Mouse (Mus musculus): ENCODE data around the gene Igsf10. TPM values are rescaled to one million over a fixed set of nuclear protein-coding genes. Genes with fewer than 3 reads are reported as not detected.
A peak's percentile ranks its signal among the peaks of the same experiment; 100 is the strongest.
"Not testable (repeated sequence)": the region's sequence is repeated elsewhere in the genome, so short reads cannot be mapped to it uniquely, and the experiment has no call there.

The Igsf10 gene
- polyA plus RNA-seq (2012; rRNA removed) = 0.50 and 0.51 TPM in 2 replicates

- Histone ChIP-seq H3K27me3 (ENCODE audit: control insufficient read depth, insufficient read depth, low read length) (no peaks in the 10 kb centered on the region), H3K4me1 (replicated peaks; ENCODE audit: control insufficient read depth, insufficient read depth, low read length) (0 out of 2 replicates have a peak, but pooled peaks cover 4% of the 10 kb centered on the region), H3K27ac (ENCODE audit: control insufficient read depth, insufficient read depth, low read length) (no peak within 1 kb of the TSS), H3K4me3 (ENCODE audit: control insufficient read depth, insufficient read depth, low read length) (peak within 1 kb of the TSS; percentile 49), H3K36me3 (ENCODE audit: control insufficient read depth, insufficient read depth, low read length) (no peaks in the 10 kb centered on the region)
- DNase-seq = peak; percentile 30
- TF ChIP-seq CTCF (IDR thresholded peaks at IDR 0.05; ENCODE audit: borderline replicate concordance, control insufficient read depth, extremely low read depth, insufficient read depth, low read length, poor library complexity) (no peak), POLR2A (IDR thresholded peaks at IDR 0.05; ENCODE audit: control insufficient read depth, extremely low read depth, insufficient read depth, low read length, poor library complexity) (no peak)
- 9% methylated on average over 22 of the region's 23 CpGs for WGBS
Observed at GRCm38 (mm10) chr3:59344065-59344905, at the start of gene Igsf10. Gene Igsf10, minus strand, starts transcription at chr3:59344394.

GRCm38 (mm10) chr3:59385553-59385952 lies 41.4 kb upstream of the Igsf10 start:
- Histone ChIP-seq H3K4me3 (ENCODE audit: control insufficient read depth, insufficient read depth, low read length) (no peak overlapping the region), H3K36me3 (ENCODE audit: control insufficient read depth, insufficient read depth, low read length) (no peaks in the 10 kb centered on the region), H3K4me1 (replicated peaks; ENCODE audit: control insufficient read depth, insufficient read depth, low read length) (no peaks in the 10 kb centered on the region), H3K27ac (ENCODE audit: control insufficient read depth, insufficient read depth, low read length) (no peak overlapping the region), H3K27me3 (ENCODE audit: control insufficient read depth, insufficient read depth, low read length) (no peaks in the 10 kb centered on the region)
- 89% methylated on average over 1 of the region's 1 CpGs for WGBS
- no peak for DNase-seq
- TF ChIP-seq CTCF (IDR thresholded peaks at IDR 0.05; ENCODE audit: borderline replicate concordance, control insufficient read depth, extremely low read depth, insufficient read depth, low read length, poor library complexity) (no peak), POLR2A (IDR thresholded peaks at IDR 0.05; ENCODE audit: control insufficient read depth, extremely low read depth, insufficient read depth, low read length, poor library complexity) (no peak)

- 96% methylated on average over 3 of the region's 3 CpGs for WGBS
- TF ChIP-seq POLR2A (IDR thresholded peaks at IDR 0.05; ENCODE audit: control insufficient read depth, extremely low read depth, insufficient read depth, low read length, poor library complexity) (no peak), CTCF (IDR thresholded peaks at IDR 0.05; ENCODE audit: borderline replicate concordance, control insufficient read depth, extremely low read depth, insufficient read depth, low read length, poor library complexity) (no peak)
- H3K27me3 ChIP-seq (ENCODE audit: control insufficient read depth, insufficient read depth, low read length) = no peaks in the 10 kb centered on the region
- H3K4me3 ChIP-seq (ENCODE audit: control insufficient read depth, insufficient read depth, low read length) = no peak overlapping the region
- DNase-seq = no peak
- no peak overlapping the region for H3K27ac ChIP-seq (ENCODE audit: control insufficient read depth, insufficient read depth, low read length)
- H3K36me3 ChIP-seq (ENCODE audit: control insufficient read depth, insufficient read depth, low read length) = no peaks in the 10 kb centered on the region
- H3K4me1 ChIP-seq (replicated peaks; ENCODE audit: control insufficient read depth, insufficient read depth, low read length) = no peaks in the 10 kb centered on the region
Observed at GRCm38 (mm10) chr3:59385000-59385399, 40.8 kb upstream of the Igsf10 start.

GRCm38 (mm10) chr3:59384321-59384720 lies 40.1 kb upstream of the Igsf10 start:
- no peaks in the 10 kb centered on the region for H3K27me3 ChIP-seq (ENCODE audit: control insufficient read depth, insufficient read depth, low read length)
- TF ChIP-seq POLR2A (IDR thresholded peaks at IDR 0.05; ENCODE audit: control insufficient read depth, extremely low read depth, insufficient read depth, low read length, poor library complexity) (no peak), CTCF (IDR thresholded peaks at IDR 0.05; ENCODE audit: borderline replicate concordance, control insufficient read depth, extremely low read depth, insufficient read depth, low read length, poor library complexity) (no peak)
- 90% methylated on average over 2 of the region's 2 CpGs for WGBS
- no peaks in the 10 kb centered on the region for H3K4me1 ChIP-seq (replicated peaks; ENCODE audit: control insufficient read depth, insufficient read depth, low read length)
- no peak overlapping the region for H3K4me3 ChIP-seq (ENCODE audit: control insufficient read depth, insufficient read depth, low read length)
- no peak overlapping the region for H3K27ac ChIP-seq (ENCODE audit: control insufficient read depth, insufficient read depth, low read length)
- DNase-seq = no peak
- no peaks in the 10 kb centered on the region for H3K36me3 ChIP-seq (ENCODE audit: control insufficient read depth, insufficient read depth, low read length)

GRCm38 (mm10) chr3:59378791-59379190 lies 34.6 kb upstream of the Igsf10 start:
- DNase-seq; H3K27ac ChIP-seq (ENCODE audit: control insufficient read depth, insufficient read depth, low read length); H3K4me1 ChIP-seq (replicated peaks; ENCODE audit: control insufficient read depth, insufficient read depth, low read length); H3K4me3 ChIP-seq (ENCODE audit: control insufficient read depth, insufficient read depth, low read length); H3K27me3 ChIP-seq (ENCODE audit: control insufficient read depth, insufficient read depth, low read length); H3K36me3 ChIP-seq (ENCODE audit: control insufficient read depth, insufficient read depth, low read length): not testable (repeated sequence)
- 97% methylated on average over 1 of the region's 1 CpGs for WGBS

GRCm38 (mm10) chr3:59361895-59362294 lies 17.7 kb upstream of the Igsf10 start:
- no peaks in the 10 kb centered on the region for H3K27me3 ChIP-seq (ENCODE audit: control insufficient read depth, insufficient read depth, low read length)
- H3K27ac ChIP-seq (ENCODE audit: control insufficient read depth, insufficient read depth, low read length) = no peak overlapping the region
- DNase-seq = no peak
- H3K4me1 ChIP-seq (replicated peaks; ENCODE audit: control insufficient read depth, insufficient read depth, low read length) = no peaks in the 10 kb centered on the region
- H3K4me3 ChIP-seq (ENCODE audit: control insufficient read depth, insufficient read depth, low read length) = no peak overlapping the region
- WGBS = 96% methylated on average over 1 of the region's 1 CpGs
- TF ChIP-seq POLR2A (IDR thresholded peaks at IDR 0.05; ENCODE audit: control insufficient read depth, extremely low read depth, insufficient read depth, low read length, poor library complexity) (no peak), CTCF (IDR thresholded peaks at IDR 0.05; ENCODE audit: borderline replicate concordance, control insufficient read depth, extremely low read depth, insufficient read depth, low read length, poor library complexity) (no peak)
- H3K36me3 ChIP-seq (ENCODE audit: control insufficient read depth, insufficient read depth, low read length) = no peaks in the 10 kb centered on the region

- no peak for DNase-seq
- Histone ChIP-seq H3K36me3 (ENCODE audit: control insufficient read depth, insufficient read depth, low read length) (no peaks in the 10 kb centered on the region), H3K27me3 (ENCODE audit: control insufficient read depth, insufficient read depth, low read length) (no peaks in the 10 kb centered on the region), H3K4me3 (ENCODE audit: control insufficient read depth, insufficient read depth, low read length) (no peak overlapping the region), H3K4me1 (replicated peaks; ENCODE audit: control insufficient read depth, insufficient read depth, low read length) (no peaks in the 10 kb centered on the region), H3K27ac (ENCODE audit: control insufficient read depth, insufficient read depth, low read length) (no peak overlapping the region)
- TF ChIP-seq CTCF (IDR thresholded peaks at IDR 0.05; ENCODE audit: borderline replicate concordance, control insufficient read depth, extremely low read depth, insufficient read depth, low read length, poor library complexity) (no peak), POLR2A (IDR thresholded peaks at IDR 0.05; ENCODE audit: control insufficient read depth, extremely low read depth, insufficient read depth, low read length, poor library complexity) (no peak)
Observed at GRCm38 (mm10) chr3:59360102-59360501, 15.9 kb upstream of the Igsf10 start.
